Mouse (Mus musculus): ENCODE data around the gene F8a.
"Not testable (repeated sequence)": the region's sequence is repeated elsewhere in the genome, so short reads cannot be mapped to it uniquely, and the experiment has no call there.

F8a gene

DNA sequence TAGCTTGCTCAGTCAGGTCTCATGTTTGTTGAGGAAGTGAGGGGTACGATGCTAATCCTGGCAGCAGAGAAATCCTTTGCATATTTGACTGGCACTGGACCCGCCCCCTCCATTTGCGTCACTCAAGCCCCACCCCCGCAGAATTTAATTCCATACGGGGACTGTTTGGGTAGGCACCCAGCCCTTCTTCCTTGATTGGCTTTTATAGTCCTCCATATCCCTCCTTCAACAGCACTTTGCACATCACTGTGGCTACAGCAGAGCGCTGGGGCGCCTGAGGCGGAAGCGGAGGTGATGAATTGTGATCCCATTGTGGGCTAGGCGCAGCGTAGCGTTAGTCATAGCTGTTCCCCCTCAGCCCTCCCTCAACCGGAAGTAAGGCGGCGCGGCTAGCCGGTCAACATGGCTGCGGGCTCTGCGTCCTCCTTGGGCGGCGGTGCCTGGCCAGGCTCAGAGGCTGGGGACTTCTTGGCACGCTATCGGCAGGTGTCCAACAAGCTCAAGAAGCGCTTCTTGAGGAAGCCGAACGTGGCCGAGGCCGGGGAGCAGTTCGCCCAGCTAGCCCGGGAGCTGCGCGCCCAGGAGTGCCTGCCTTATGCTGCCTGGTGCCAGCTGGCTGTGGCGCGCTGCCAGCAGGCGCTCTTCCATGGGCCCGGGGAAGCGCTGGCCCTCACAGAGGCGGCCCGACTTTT lies at the start of gene F8a:
TSS of gene F8a (plus strand) at position 378 of the 692 bp plus-strand sequence.
- DNase-seq (ENCODE audit: low spot score): peak; percentile 32

DNA sequence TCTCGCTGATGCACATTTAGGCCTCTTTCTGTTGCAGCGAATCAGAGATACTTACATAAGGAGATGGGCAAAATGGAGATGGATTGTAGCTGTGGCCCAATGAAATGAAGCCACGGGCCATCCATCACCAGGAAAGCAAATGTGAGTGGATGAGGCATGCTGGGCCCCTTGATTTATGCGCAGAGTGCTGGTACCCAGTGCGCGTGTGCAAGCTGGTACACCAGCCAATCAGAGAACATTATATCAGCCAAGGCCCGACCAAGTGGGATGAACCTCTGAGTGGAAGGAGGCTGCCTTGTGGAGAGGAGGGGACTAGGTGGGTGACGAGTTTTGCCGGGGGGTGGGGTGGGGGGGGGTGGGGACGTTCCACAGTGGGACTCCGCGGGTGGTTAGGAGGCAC lies 36.2 kb upstream of the F8a start, which contains the start of gene Xlr3b:
TSS of gene Xlr3b (plus strand) at position 274 of the 400 bp plus-strand sequence.
- not testable (repeated sequence) for DNase-seq (ENCODE audit: low spot score)

DNA sequence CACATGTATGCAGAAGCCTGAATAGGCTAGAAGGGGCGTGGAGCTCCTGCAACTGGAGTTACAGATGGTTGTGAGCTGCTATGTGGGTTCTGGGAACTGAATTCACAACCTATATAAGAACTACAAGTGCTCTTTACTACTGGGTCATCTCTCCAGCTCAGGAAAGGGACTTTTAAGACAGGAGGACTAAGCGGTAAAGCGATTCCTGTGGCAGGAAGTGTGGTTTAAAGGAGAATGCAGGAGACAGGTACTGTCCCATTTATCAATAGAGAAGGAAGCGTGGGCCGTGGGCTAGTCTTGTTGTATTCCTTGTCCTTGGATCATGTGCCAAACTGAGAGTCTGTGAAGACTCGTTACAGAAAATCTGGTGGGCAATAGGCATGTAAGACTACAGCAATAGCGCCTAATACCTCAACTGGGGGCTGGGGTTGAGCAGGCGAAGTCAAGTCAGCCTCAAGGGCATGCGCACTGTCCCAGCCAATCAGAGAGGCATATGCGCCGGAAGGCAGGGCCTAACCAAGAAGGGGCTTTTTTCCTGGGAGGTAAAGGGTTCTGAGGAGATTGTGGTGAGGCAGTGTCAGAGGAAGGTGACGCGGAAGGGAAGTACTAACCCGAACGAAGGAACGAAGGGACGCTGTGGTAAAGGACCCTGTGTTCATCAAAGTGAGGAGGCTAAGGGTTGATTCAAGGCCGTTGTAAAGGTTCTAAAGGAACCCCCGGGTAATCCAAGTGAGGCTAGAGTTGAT lies 14.1 kb upstream of the F8a start, which contains the start of gene Xlr4b:
TSS of gene Xlr4b (plus strand) at position 515 of the 746 bp plus-strand sequence.
- not testable (repeated sequence) for DNase-seq (ENCODE audit: low spot score)

DNA sequence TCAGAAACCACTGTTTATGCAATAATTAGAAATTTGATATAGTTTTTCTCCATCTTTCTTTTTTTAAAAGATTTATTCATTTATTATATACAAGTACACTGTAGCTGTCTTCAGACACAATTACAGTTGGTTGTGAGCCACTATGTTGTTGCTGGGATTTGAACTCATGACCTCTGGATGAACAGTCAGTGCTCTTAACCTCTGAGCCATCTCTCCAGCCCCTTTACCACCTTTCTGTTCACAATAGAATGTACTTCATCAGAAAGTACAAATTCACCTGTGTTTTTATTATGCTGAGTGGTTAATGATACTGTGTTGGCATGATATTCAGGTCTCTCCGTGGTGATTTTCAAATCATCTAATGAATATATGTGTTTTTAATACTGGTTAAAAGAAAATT lies 2.7 kb upstream of the F8a start:
- no peak for DNase-seq (ENCODE audit: low spot score)

DNA sequence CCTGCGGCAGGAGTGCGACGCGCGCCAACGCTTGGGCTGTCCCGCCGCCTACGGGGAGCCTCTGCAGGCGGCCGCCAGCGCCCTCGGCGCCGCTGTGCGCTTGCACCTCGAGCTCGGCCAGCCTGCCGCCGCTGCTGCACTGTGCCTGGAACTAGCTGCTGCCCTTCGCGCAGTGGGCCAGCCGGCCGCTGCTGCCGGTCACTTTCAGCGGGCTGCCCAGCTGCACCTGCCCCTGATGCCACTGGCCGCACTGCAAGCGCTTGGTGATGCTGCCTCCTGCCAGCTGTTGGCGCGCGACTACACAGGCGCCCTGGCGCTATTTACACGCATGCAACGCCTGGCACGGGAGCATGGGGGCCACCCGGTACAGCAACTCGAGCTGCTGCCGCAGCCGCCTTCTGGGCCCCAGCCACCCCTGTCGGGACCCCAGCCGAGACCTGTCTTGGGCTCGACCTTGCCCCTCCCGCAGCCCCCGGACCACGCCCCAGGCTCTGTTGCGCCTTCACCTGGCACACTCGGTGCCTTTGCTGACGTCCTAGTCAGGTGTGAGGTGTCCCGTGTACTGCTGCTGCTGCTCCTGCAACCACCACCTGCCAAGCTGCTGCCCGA lies 619 bp downstream of the F8a start:
- peak; percentile 13 for DNase-seq (ENCODE audit: low spot score)

DNA sequence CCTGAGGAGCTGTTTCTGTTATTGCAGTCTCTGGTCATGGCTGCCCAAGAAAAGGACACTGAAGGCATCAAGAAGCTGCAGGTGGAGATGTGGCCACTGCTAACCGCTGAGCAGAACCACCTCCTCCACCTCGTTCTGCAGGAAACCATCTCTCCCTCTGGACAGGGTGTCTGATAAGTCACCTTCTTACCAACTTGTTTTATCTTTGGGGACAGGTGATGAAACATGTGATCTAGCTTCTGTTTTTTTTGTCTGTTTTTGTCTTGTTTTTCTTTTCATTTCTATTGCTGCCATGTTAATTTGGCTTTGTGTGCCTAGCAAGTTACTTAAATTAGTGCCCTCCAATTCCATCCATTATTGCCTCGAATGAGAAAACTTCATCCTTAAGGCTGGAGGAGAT lies 1.2 kb downstream of the F8a start:
- no peak for DNase-seq (ENCODE audit: low spot score)

DNA sequence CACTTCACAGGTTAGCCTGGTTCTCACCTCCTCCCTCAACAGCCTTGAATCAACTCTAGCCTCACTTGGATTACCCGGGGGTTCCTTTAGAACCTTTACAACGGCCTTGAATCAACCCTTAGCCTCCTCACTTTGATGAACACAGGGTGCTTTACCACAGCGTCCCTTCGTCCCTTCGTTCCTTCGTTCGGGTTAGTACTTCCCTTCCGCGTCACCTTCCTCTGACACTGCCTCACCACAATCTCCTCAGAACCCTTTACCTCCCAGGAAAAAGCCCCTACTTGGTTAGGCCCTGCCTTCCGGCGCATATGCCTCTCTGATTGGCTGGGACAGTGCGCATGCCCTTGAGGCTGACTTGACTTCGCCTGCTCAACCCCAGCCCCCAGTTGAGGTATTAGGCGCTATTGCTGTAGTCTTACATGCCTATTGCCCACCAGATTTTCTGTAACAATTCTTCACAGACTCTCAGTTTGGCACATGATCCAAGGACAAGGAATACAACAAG lies 14.8 kb downstream of the F8a start, which contains the start of gene Xlr4c:
TSS of gene Xlr4c (minus strand) at position 310 of the 505 bp plus-strand sequence.
- DNase-seq (ENCODE audit: low spot score): not testable (repeated sequence)

DNA sequence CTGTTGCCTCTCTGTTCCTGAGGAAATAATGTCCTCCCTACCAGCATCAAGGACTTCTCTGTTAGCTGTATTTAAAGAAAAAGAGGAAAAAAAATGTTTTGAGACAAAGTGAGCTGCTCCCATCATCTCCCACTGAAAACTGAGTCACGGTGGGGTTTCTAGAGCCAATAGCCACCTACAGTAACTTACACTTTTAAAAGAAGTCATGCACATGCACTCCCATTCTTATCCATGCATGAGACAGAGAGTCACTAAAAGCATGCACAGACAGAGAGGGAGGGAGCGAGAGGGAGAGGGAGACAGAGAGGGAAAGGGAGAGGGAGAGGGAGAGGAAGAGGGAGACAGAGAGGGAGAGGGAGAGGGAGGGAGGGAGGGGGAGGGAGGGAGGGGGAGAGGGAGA lies 34.3 kb downstream of the F8a start:
- DNase-seq (ENCODE audit: low spot score): not testable (repeated sequence)

DNA sequence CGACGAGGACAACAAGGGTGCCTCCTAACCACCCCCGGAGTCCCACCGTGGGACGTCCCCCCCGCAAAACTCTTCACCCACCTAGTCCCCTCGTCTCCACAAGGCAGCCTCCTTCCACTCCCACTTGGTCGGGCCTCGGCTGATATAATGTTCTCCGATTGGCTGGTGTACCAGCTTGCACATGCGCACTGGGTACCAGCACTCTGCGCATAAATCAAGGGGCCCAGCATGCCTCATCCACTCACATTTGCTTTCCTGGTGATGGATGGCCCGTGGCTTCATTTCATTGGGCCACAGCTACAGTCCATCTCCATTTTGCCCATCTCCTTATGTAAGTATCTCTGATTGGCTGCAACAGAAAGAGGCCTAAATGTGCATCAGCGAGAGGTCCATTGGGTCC lies 37.2 kb downstream of the F8a start, which contains the start of gene Xlr3c:
TSS of gene Xlr3c (minus strand) at position 121 of the 400 bp plus-strand sequence.
- DNase-seq (ENCODE audit: low spot score): not testable (repeated sequence)

Measured in ovary, postnatal 14 days (tissue).